In genomic region chr9:51985493-51986099, GRCm38 (mm10) we compare ENCODE assay signal across 9 mouse cellular contexts. TPM values are rescaled to one million over a fixed set of nuclear protein-coding genes. Genes with fewer than 3 reads are reported as not detected.
DNase-seq lines count a peak whose midpoint lies in the region; ATAC-seq and TF ChIP-seq lines count a peak whose summit lies in the region.
"Had no signal": no experiment of that assay in that cellular context is flagged by ENCODE, and none has a peak within 500 bp of the region (broad histone marks: within the 10 kb centered on the region; RNA-seq: fewer than 3 reads in every experiment).

No protein-coding gene starts in this region.

- peak; percentile 59; the same call in 1 of the 2 replicates for ATAC-seq in heart, embryonic 14.5 days (ENCODE audit: insufficient number of reproducible peaks, insufficient read depth, low FRiP score, low read depth)
- peak; percentile 98 for ATAC-seq in forebrain, postnatal 0 days
- ATAC-seq in intestine, postnatal 0 days: no peak
- ATAC-seq in megakaryocyte, adult 5-6 weeks (ENCODE audit: poor library complexity, severe bottlenecking): no peak

- DNase-seq in heart, adult 9 months (ENCODE audit: low spot score in 2 of 2): no peak
- DNase-seq in Muller cell, postnatal 12 days (ENCODE audit: inconsistent ontology term): peak; percentile 74
- peak; percentile 85 for DNase-seq in forebrain, postnatal 0 days
- peak; percentile 30 to 72 for DNase-seq in left cerebral cortex, adult 8-10 months (ENCODE audit: low spot score in 2 of 2)
- DNase-seq in gastrocnemius, postnatal 14 days: no peak

- H3K36me3 ChIP-seq in heart, embryonic 14.5 days (ENCODE audit: control insufficient read depth, insufficient read depth, low read length): no peaks in the 10 kb centered on the region
- no peaks in the 10 kb centered on the region for H3K36me3 ChIP-seq in forebrain, postnatal 0 days (ENCODE audit: insufficient read depth)
- no peaks in the 10 kb centered on the region for H3K36me3 ChIP-seq in intestine, postnatal 0 days (ENCODE audit: control insufficient read depth, insufficient read depth)

- H3K9ac ChIP-seq in heart, embryonic 14.5 days (ENCODE audit: low read length): peak overlapping the region; percentile 30; the same call in 1 of the 2 replicates
- H3K9ac ChIP-seq in forebrain, postnatal 0 days: no peak overlapping the region
- no peak overlapping the region for H3K9ac ChIP-seq in intestine, postnatal 0 days (ENCODE audit: low read depth, low read length)
- H3K9ac ChIP-seq: liver, embryonic 14.5 days had no signal

- intact Hi-C loops in gastrocnemius, postnatal 14 days (cut with DNase I; ENCODE audit: low total_unique reads): loop anchor here (5.0 kb wide), 1 partner anchor 117 kb away; no protein-coding TSS in a partner anchor

- H3K4me2 ChIP-seq in heart, embryonic 14.5 days (ENCODE audit: low read length): peak overlapping the region; percentile 8; the same call in 1 of the 2 replicates
- H3K4me2 ChIP-seq in forebrain, postnatal 0 days (ENCODE audit: low read depth): no peak overlapping the region
- no peak overlapping the region for H3K4me2 ChIP-seq in intestine, postnatal 0 days (replicated peaks; ENCODE audit: low read depth)

- peaks cover 0 to 9% of the 10 kb centered on the region in 2 experiments; a peak in 2 of 4 replicates for H3K4me1 ChIP-seq in heart, embryonic 14.5 days (ENCODE audit: control insufficient read depth in 2 of 2, insufficient read depth in 2 of 2, low read length in 2 of 2)
- no peaks in the 10 kb centered on the region for H3K4me1 ChIP-seq in forebrain, postnatal 0 days (ENCODE audit: insufficient read depth)
- H3K4me1 ChIP-seq in intestine, postnatal 0 days (replicated peaks; ENCODE audit: control insufficient read depth, insufficient read depth, low read length): no peaks in the 10 kb centered on the region

- no peak for TF ChIP-seq CTCF in forebrain, postnatal 0 days (IDR thresholded peaks at IDR 0.05; ENCODE audit: low read depth)
- TF ChIP-seq CTCF in intestine, postnatal 0 days (IDR thresholded peaks at IDR 0.05; ENCODE audit: low read depth): no peak

- no peaks in the 10 kb centered on the region for H3K9me3 ChIP-seq in heart, embryonic 14.5 days (ENCODE audit: control insufficient read depth, low read length)
- no peaks in the 10 kb centered on the region for H3K9me3 ChIP-seq in forebrain, postnatal 0 days (ENCODE audit: low read length)
- H3K9me3 ChIP-seq in intestine, postnatal 0 days (ENCODE audit: control insufficient read depth): no peaks in the 10 kb centered on the region

- H3K27me3 ChIP-seq in heart, embryonic 14.5 days (ENCODE audit: control insufficient read depth, insufficient read depth, low read length): no peaks in the 10 kb centered on the region
- no peaks in the 10 kb centered on the region for H3K27me3 ChIP-seq in forebrain, postnatal 0 days (ENCODE audit: insufficient read depth, low read length)
- H3K27me3 ChIP-seq in intestine, postnatal 0 days (replicated peaks; ENCODE audit: control insufficient read depth, insufficient read depth, low read length): no peaks in the 10 kb centered on the region; the same call in 1 of the 2 replicates

- 43% methylated on average over 11 of the region's 11 CpGs for WGBS in heart, embryonic 14.5 days
- 35% methylated on average over 11 of the region's 11 CpGs for WGBS in forebrain, postnatal 0 days
- 82% methylated on average over 11 of the region's 11 CpGs for WGBS in intestine, postnatal 0 days

- no peak overlapping the region for H3K4me3 ChIP-seq in heart, embryonic 14.5 days (ENCODE audit: control insufficient read depth in 1 of 2, insufficient read depth in 1 of 2, low read depth in 1 of 2, low read length in 2 of 2)
- H3K4me3 ChIP-seq in forebrain, postnatal 0 days (ENCODE audit: low read depth, low read length): no peak overlapping the region
- no peak overlapping the region for H3K4me3 ChIP-seq in intestine, postnatal 0 days (ENCODE audit: low read depth, low read length)

- H3K27ac ChIP-seq in heart, embryonic 14.5 days (replicated peaks in 1 of 2; ENCODE audit: control insufficient read depth in 1 of 2, insufficient read depth in 1 of 2, low read depth in 2 of 2, low read length in 2 of 2): peak overlapping the region in 1 of 2 experiments; percentile 12; a peak in 1 of 4 replicates
- H3K27ac ChIP-seq in forebrain, postnatal 0 days (ENCODE audit: low read depth, low read length): peak overlapping the region; percentile 31; the same call in 1 of the 2 replicates
- no peak overlapping the region for H3K27ac ChIP-seq in intestine, postnatal 0 days (ENCODE audit: low read depth, low read length)
- H3K27ac ChIP-seq: liver, embryonic 14.5 days had no signal

RNA-seq across cellular contexts. Expression of gene Fdx1, which starts 22.2 kb away (rescaled TPM):
- 103 and 108 TPM in 2 replicates for polyA plus RNA-seq in heart, embryonic 14.5 days (2014; fragmentation: Nextera tagmentation; extraction: Ambion mirVana)
- 22.8 and 23.0 TPM in 2 replicates for total RNA-seq in forebrain, postnatal 0 days (2014; rRNA removed)
- polyA plus RNA-seq in forebrain, postnatal 0 days (2015; fragmentation: Nextera tagmentation; extraction: Ambion mirVana): 45.2 and 52.2 TPM in 2 replicates
- total RNA-seq in left cerebral cortex, adult 8-10 months (2022): 10 to 100 TPM; 15.2 to 18.0 (median 17.8) TPM
- 126 and 129 TPM in 2 replicates for polyA plus RNA-seq in intestine, postnatal 0 days (2015; fragmentation: Nextera tagmentation; extraction: Ambion mirVana)
- total RNA-seq in megakaryocyte, adult 5-6 weeks (2015): 9.5 and 12.1 TPM in 2 replicates
- total RNA-seq in megakaryocyte, adult 5-6 weeks (2017): 3.2 and 3.5 TPM in 2 replicates
- 10 to 100 TPM; 36.7 to 42.8 TPM for total RNA-seq in gastrocnemius, postnatal 14 days (2021)

Comparison
In these comparisons a context has a peak if more than half of its experiments do, and no peak if none do; other contexts are left out.
1. ATAC-seq: peak in heart, embryonic 14.5 days (single experiment) and forebrain, postnatal 0 days (single experiment); none in intestine, postnatal 0 days (single experiment) and megakaryocyte, adult 5-6 weeks (single experiment).
2. DNase-seq: peak in Muller cell, postnatal 12 days (single experiment), forebrain, postnatal 0 days (single experiment) and left cerebral cortex, adult 8-10 months (2 of 2); none in heart, adult 9 months (0 of 2) and gastrocnemius, postnatal 14 days (single experiment).